Mouse (Mus musculus) macrophage (primary cell): ENCODE data around the gene Erbb3. TPM values are rescaled to one million over a fixed set of nuclear protein-coding genes. Genes with fewer than 3 reads are reported as not detected.

Experiments
- H3K27ac ChIP-seq: fragments of 350-480 bp; formaldehyde crosslinking; 2 replicates; pipeline ENCODE4 v1.9.0; 2021
- H3K36me3 ChIP-seq: fragments of 350-480 bp; formaldehyde crosslinking; 2 replicates; pipeline ENCODE4 v1.9.0; 2021; ENCODE audit errors: inconsistent target
- H3K4me3 ChIP-seq: fragments of 350-480 bp; formaldehyde crosslinking; 2 replicates; pipeline ENCODE4 v1.9.0; 2021; ENCODE audit errors: inconsistent target
- H3K79me2 ChIP-seq: fragments of 350-480 bp; formaldehyde crosslinking; 2 replicates; pipeline ENCODE4 v1.9.0; 2021; ENCODE audit errors: inconsistent target
- WGBS: methylation state at CpG from one replicate; pipeline ENCODE4 v1.1.7; 2026; ENCODE audit warnings: inconsistent platforms; ENCODE audit not compliant: missing documents; 5-methylcytosine and 5-hydroxymethylcytosine counted together
- polyA plus RNA-seq: library from polyadenylated mRNA; stranded (reverse); fragments of 250-400 nt; gene quantifications from 3 replicates; pipeline ENCODE4 v1.2.4, GENCODE M21; 2018; ENCODE audit warnings: inconsistent platforms

Gene Erbb3
- polyA plus RNA-seq, 1 experiment from 2014 or later, result 1.2 TPM

GRCm38 (mm10) chr10:128588775-128589463, 533 bp downstream of the Erbb3 start:
- Histone ChIP-seq H3K79me2 (no peaks in the 10 kb centered on the region), H3K27ac (no peak overlapping the region), H3K36me3 (no peaks in the 10 kb centered on the region), H3K4me3 (peak overlapping the region; percentile 42)
- 14% methylated on average over 23 of the region's 23 CpGs for WGBS

DNA sequence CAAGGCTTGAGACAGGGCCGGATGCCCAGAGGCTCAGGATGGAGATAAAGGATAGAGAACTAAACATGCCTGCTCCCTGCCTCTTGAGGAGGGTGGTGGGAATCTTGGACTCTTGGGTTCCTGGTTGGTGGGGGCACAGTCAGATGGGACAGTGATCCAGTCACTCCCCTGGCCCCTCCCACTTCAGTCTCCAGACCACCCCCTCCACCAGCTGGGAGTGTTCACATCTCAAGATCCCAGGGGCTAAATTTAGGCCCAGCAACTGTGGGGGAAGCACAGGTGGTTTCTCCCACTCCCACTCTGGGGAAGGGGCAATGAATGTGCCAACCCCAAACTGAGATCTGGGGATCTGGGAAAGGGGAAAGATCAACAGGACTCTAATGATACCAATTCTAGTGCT, 1.3 kb downstream of the Erbb3 start:
- no peak overlapping the region for H3K4me3 ChIP-seq
- no peaks in the 10 kb centered on the region for H3K79me2 ChIP-seq
- no peaks in the 10 kb centered on the region for H3K36me3 ChIP-seq
- WGBS, result 82% methylated on average over 1 of the region's 1 CpGs
- no peak overlapping the region for H3K27ac ChIP-seq

- no peaks in the 10 kb centered on the region for H3K36me3 ChIP-seq
- no peak overlapping the region for H3K4me3 ChIP-seq
- 66% methylated on average over 8 of the region's 8 CpGs for WGBS
- H3K27ac ChIP-seq, result no peak overlapping the region
- no peaks in the 10 kb centered on the region for H3K79me2 ChIP-seq
Measured at GRCm38 (mm10) chr10:128587697-128588096, 1.8 kb downstream of the Erbb3 start.

DNA sequence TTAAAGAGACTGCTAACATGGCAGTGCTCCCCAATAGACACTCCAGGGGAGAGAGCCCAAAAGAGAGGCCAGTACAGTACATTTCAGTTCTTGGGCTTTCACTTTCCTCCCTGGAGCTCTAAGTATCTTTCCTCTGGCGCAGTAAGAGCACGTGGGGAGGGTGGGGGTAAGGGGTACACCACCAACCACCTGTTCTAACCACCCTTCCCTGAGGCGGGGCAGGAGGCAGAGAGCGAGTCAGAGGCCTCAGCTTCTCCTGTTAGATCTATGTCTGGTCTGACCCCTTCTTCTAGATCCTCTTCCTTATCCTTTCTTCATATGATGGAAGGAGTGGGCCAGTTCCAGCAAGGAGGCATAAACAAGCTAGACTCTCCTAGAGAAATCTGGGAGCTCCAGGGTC, 2.3 kb downstream of the Erbb3 start:
- 46% methylated on average over 4 of the region's 4 CpGs for WGBS
- H3K36me3 ChIP-seq, result no peaks in the 10 kb centered on the region
- H3K79me2 ChIP-seq, result no peaks in the 10 kb centered on the region
- H3K27ac ChIP-seq, result no peak overlapping the region
- H3K4me3 ChIP-seq, result no peak overlapping the region

DNA sequence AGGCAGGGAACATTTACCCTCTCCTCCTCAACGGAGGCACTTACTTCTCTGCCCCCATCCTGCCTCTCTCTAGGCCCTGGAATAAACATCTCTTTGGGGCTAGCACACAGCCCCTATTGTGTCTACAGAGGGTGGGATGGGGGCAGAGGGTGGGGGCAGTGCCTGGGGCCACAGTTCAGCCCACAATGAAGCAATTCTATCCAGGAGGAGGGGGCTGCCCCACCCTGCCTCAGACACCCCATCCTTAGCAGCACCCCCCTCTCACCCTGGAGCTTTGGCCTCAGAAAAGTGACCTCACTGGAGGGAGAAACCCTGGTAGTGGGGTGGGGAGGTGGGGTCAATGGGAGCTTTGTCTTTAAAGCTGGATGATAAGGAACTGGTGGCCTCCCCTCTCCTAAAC, 2.9 kb downstream of the Erbb3 start:
- Histone ChIP-seq H3K4me3 (no peak overlapping the region), H3K36me3 (no peaks in the 10 kb centered on the region), H3K79me2 (no peaks in the 10 kb centered on the region), H3K27ac (no peak overlapping the region)
- WGBS, result 92% methylated on average over 1 of the region's 1 CpGs

- no peaks in the 10 kb centered on the region for H3K79me2 ChIP-seq
- WGBS, result 65% methylated on average over 4 of the region's 4 CpGs
- H3K36me3 ChIP-seq, result no peaks in the 10 kb centered on the region
- H3K27ac ChIP-seq, result no peak overlapping the region
- no peak overlapping the region for H3K4me3 ChIP-seq
Measured at GRCm38 (mm10) chr10:128584386-128584785, 5.1 kb downstream of the Erbb3 start.

GRCm38 (mm10) chr10:128583644-128584043, 5.8 kb downstream of the Erbb3 start:
- no peaks in the 10 kb centered on the region for H3K79me2 ChIP-seq
- no peak overlapping the region for H3K4me3 ChIP-seq
- H3K36me3 ChIP-seq, result no peaks in the 10 kb centered on the region
- 77% methylated on average over 7 of the region's 7 CpGs for WGBS
- H3K27ac ChIP-seq, result no peak overlapping the region

- Histone ChIP-seq H3K36me3 (no peaks in the 10 kb centered on the region), H3K27ac (no peak overlapping the region), H3K4me3 (no peak overlapping the region), H3K79me2 (no peaks in the 10 kb centered on the region)
- 76% methylated on average over 4 of the region's 4 CpGs for WGBS
Measured at GRCm38 (mm10) chr10:128579731-128580130, 9.7 kb downstream of the Erbb3 start.

DNA sequence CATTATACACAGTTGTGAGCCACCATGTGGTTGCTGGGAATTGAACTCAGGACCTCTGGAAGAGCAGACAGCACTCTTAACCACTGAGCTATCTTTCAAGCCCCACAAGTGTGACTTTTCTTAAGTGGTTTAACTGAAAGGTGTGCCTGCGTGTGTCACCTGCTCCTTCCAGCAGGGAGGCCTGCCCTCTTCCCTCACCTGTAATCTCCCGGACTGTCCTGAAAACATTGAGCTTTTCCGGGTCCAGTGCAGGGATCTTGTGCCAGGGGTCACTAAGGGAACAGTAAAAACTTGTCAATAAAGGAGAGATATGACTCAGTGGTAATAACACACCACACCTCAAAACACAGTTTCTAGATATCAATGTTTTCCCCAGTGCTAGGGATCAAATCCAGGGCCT, 10.2 kb downstream of the Erbb3 start:
- Histone ChIP-seq H3K79me2 (no peaks in the 10 kb centered on the region), H3K36me3 (no peaks in the 10 kb centered on the region), H3K4me3 (no peak overlapping the region), H3K27ac (no peak overlapping the region)
- WGBS, result 95% methylated on average over 3 of the region's 3 CpGs

GRCm38 (mm10) chr10:128578330-128578729, 11.1 kb downstream of the Erbb3 start:
- Histone ChIP-seq H3K27ac (no peak overlapping the region), H3K79me2 (no peaks in the 10 kb centered on the region), H3K36me3 (no peaks in the 10 kb centered on the region), H3K4me3 (peak overlapping the region; percentile 30)
- whole genome bisulfite sequencing, result 66% methylated on average over 11 of the region's 11 CpGs

DNA sequence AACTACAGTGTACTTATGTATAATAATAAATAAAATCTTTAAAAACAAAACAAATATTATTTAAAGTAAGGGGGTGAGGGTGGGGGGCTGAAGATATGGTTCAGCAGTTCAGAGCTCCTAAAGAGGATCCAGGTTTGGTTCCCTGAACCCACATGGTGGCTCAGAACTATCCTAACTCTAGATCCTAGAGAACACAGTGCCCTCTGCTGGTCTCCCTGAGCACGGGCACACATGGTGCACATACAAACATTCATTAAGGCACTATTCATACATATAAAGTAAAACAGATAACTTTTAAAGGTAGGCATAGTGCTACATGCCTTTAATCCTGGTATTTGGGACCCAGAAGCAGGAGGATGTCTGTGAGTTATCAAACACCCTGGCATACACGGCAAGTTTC, 14.4 kb downstream of the Erbb3 start:
- no peak overlapping the region for H3K4me3 ChIP-seq
- no peaks in the 10 kb centered on the region for H3K79me2 ChIP-seq
- no peaks in the 10 kb centered on the region for H3K36me3 ChIP-seq
- no peak overlapping the region for H3K27ac ChIP-seq
- 100% methylated on average over 2 of the region's 2 CpGs for WGBS

DNA sequence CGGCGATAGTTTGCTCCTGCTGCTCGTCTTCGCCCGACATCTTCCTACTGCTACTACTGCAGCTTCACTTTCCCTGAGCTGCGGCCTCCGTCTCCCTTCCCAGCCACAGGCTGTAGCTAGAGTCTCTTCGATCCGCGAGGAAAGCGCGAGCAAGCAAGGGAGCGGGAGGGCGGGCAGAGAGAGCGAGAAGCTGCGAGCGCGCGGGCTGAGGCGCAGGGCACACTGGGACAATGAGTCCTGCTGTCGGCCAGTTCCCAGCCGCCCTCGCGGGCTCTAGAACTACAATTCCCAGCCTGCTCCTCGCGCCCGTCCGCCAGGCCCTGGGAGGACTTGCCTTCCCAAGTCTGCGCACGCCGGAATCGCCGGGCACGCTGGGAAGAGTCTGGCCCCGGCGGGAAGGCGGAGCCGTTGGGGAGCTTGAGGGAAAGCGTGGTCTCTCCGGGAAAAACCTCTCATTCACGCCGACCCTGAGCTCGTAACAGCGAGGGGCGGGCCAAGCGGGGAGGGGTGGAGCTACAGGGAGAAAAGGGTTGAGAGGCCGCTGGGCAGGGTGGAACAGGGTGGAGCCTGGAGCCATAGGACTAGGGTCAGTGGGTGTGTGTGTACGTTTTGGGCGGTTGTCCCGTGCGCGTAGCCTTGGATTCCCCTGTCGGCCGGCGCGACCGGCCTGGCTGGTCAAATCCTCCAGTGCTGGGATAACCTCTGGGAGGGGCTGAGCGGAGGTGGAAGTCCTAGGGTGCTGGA, 23.5 kb downstream of the Erbb3 start, which contains the start of gene Pa2g4:
TSS of gene Pa2g4 (minus strand) at position 200 of the 744 bp plus-strand sequence.
- Histone ChIP-seq H3K79me2 (peaks cover 33% of the 10 kb centered on the region), H3K36me3 (peaks cover 17% of the 10 kb centered on the region), H3K27ac (peak within 1 kb of the TSS; percentile 63), H3K4me3 (peak within 1 kb of the TSS; percentile 79)
- 0% methylated on average over 56 of the region's 58 CpGs for WGBS

- H3K79me2 ChIP-seq, result peaks cover 33% of the 10 kb centered on the region
- peak overlapping the region; percentile 79 for H3K4me3 ChIP-seq
- H3K27ac ChIP-seq, result peak overlapping the region; percentile 56
- peaks cover 24% of the 10 kb centered on the region for H3K36me3 ChIP-seq
- WGBS, result under 1% methylated on average over 46 of the region's 46 CpGs
Measured at GRCm38 (mm10) chr10:128565206-128565787, 24.2 kb downstream of the Erbb3 start.

GRCm38 (mm10) chr10:128563544-128563943, 25.9 kb downstream of the Erbb3 start:
- Histone ChIP-seq H3K36me3 (peaks cover 41% of the 10 kb centered on the region), H3K4me3 (no peak overlapping the region), H3K79me2 (peaks cover 33% of the 10 kb centered on the region), H3K27ac (no peak overlapping the region)
- WGBS, result 63% methylated on average over 6 of the region's 6 CpGs

- 90% methylated on average over 6 of the region's 6 CpGs for WGBS
- H3K27ac ChIP-seq, result no peak overlapping the region
- no peak overlapping the region for H3K4me3 ChIP-seq
- H3K79me2 ChIP-seq, result no peaks in the 10 kb centered on the region
- peaks cover 40% of the 10 kb centered on the region for H3K36me3 ChIP-seq
Measured at GRCm38 (mm10) chr10:128556963-128557362, 32.5 kb downstream of the Erbb3 start.
